Mouse (Mus musculus): ENCODE measurements around the gene Efhd2.

Efhd2 gene

GRCm38 (mm10) chr4:141874601-141875460 is at the start of gene Efhd2:
Gene Efhd2, minus strand, starts transcription at chr4:141874920.
- DNase-seq (ENCODE audit: low spot score in 2 of 2) = peak; percentile 70 to 73

GRCm38 (mm10) chr4:141923961-141924360 is 49.2 kb upstream of the Efhd2 start:
- no peak for DNase-seq (ENCODE audit: low spot score in 2 of 2)

GRCm38 (mm10) chr4:141920391-141920790 is 45.7 kb upstream of the Efhd2 start:
- no peak for DNase-seq (ENCODE audit: low spot score in 2 of 2)

GRCm38 (mm10) chr4:141917735-141918419 is 43.2 kb upstream of the Efhd2 start:
- peak; percentile 21 to 55 for DNase-seq (ENCODE audit: low spot score in 2 of 2)

DNA sequence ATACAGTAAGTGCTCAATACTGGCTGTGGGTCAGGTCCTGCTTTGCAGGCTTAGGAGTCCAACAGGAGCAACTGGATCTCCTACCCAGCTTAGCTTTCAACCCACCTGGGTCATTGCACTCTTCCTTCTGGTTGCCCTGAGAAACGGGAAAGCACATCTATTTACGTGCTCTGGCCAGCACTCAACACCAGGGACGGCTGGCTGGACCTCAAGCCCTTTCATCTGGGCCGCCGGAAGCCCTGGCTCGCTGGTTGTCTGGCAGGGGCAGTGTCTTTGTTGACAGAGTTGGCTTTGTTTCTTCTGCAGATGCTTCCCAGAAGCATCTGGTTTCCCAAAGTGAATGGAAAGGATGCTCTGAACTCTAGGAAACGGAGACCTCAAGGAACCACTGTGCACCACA is 39.3 kb upstream of the Efhd2 start:
- no peak for DNase-seq (ENCODE audit: low spot score in 2 of 2)

DNA sequence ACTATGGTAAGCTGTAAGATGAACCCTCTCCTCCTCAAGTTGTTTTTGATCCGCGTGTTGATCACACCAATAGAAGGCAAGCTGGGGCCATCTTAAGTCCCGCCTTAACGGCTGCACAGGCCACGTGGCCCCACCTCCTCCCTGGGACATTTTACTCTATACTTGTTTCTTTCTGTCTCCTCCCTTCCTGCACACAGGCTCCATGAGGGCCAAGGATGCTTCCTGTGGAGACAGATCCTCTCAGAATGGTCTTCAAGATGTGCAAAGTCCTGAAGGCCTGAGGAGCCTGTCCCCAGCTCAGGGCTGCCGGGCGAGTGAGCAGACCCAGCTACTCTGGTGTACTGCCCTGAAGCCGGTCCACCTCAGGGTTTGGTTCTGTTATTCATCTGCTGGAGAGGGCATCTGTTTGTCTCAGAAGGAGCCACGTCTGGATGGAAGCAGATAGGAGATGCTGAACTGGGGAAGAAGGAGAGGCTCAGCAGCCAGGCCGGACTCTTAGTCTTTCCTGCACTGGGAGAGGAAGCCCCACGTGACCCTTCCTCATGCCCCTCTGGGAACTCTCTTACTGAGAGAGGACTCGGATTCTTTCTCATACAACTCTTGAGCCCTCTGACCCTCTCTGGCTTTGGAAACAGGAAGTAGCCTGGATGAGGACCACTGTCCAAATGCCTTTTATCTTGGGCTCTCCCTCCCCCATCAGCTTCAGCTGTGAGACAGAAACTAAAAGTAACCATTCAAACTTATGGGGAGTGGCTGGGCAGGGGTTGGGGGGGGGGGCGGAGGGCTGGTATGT is 38.7 kb upstream of the Efhd2 start:
- no peak for DNase-seq (ENCODE audit: low spot score in 2 of 2)

DNA sequence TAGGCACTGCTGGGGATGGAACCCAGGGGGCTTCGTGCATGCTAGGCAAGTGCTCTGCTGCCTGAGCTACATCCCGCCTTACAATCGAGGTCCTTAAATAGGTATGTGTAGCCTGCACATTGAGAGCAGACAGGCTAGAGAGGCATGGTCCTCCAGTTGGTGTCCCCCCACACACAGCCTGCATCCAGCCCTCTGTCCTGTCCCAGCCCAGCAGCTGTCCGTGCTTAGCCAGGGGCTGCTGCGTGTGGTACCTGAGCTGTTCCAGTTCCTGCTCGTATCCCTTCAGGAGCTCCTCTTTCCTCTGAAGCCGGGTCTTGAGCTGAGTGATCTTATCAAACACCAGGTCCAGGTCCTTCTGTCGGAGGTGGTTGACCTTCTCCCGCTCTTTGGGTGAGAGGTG is 30.0 kb upstream of the Efhd2 start:
- no peak for DNase-seq (ENCODE audit: low spot score in 2 of 2)

DNA sequence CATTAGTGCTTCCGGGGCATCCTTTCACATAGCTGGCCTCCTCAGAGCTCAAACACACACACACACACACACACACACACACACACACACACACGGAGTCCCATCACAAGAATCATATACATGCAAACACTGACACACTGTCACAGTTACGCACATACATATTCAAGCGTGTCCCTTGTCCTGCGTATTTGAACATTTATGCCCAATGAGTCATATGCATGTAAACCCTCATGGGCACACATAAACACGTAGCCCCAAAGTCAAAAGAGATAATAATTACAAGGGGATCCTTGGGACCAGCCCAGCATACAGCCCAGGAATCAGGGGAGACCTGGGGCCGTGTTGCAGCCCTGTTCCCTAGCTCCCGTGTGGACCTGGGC is 27.7 kb upstream of the Efhd2 start:
- DNase-seq (ENCODE audit: low spot score in 2 of 2) = no peak

- DNase-seq (ENCODE audit: low spot score in 2 of 2) = no peak
Measured at GRCm38 (mm10) chr4:141901711-141902478, 27.2 kb upstream of the Efhd2 start.

- no peak for DNase-seq (ENCODE audit: low spot score in 2 of 2)
Measured at GRCm38 (mm10) chr4:141900421-141900820, 25.7 kb upstream of the Efhd2 start.

DNA sequence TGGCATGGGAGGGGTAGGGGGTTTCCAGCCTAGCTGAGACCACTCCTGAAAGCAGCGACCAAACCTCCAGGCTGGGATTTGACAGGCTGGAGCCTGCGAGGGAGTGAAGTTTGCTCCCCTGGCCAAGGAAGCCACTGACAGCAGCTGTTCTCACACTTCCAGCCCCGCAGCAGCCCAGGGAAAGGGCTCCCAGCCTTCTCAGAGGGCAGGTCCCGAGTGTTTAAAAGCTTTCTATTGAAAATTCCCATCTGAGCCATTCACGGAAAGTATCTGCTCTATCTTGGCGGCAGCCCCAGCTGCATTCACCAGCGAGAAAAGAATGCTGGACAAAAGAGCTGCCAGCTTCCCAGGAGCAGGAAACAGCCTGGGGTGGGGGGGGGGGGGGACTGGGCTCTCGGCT is 25.2 kb upstream of the Efhd2 start:
- no peak for DNase-seq (ENCODE audit: low spot score in 2 of 2)

- no peak for DNase-seq (ENCODE audit: low spot score in 2 of 2)
Measured at GRCm38 (mm10) chr4:141898905-141899304, 24.2 kb upstream of the Efhd2 start.

- no peak for DNase-seq (ENCODE audit: low spot score in 2 of 2)
Measured at GRCm38 (mm10) chr4:141897838-141898237, 23.1 kb upstream of the Efhd2 start.

DNA sequence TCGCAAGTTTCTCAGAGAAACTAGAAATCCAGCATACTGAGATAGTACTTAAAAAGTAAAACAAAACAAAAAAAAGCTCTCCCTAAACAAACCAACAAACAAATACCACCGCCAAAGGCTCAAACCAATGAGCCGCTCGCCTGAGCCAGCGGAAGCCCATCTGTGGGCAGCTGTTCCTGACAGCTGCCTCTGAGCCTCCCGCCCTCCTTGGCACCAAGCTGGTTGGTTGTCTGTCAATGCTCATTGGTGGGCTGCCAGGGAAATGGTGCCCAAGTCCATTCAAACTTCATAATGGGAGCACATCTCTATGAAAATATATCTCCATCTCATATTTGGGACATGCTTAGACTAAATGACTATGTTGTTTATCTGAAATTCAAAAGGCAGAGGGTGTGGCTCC is 22.5 kb upstream of the Efhd2 start:
- DNase-seq (ENCODE audit: low spot score in 2 of 2) = no peak

DNA sequence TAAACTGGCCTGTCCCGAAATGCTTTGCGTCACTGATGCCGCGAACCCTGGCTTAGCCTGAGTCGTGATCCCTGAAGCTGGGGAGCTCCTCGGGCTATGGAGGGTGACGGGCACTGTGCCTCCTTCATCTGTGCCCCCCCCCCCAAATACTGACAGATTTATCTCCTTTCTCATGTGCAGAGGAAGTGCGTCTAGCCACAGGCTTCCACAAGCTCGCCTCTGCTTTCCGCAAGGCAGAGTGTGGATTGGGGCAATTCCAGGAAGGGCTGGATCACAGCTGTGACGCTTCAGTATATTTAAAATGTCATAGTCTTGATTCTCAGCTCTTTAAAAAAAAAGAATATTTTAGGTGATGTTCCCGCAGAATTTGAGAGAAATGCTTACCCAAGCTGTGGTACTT is 21.1 kb upstream of the Efhd2 start:
- DNase-seq (ENCODE audit: low spot score in 2 of 2) = no peak

DNA sequence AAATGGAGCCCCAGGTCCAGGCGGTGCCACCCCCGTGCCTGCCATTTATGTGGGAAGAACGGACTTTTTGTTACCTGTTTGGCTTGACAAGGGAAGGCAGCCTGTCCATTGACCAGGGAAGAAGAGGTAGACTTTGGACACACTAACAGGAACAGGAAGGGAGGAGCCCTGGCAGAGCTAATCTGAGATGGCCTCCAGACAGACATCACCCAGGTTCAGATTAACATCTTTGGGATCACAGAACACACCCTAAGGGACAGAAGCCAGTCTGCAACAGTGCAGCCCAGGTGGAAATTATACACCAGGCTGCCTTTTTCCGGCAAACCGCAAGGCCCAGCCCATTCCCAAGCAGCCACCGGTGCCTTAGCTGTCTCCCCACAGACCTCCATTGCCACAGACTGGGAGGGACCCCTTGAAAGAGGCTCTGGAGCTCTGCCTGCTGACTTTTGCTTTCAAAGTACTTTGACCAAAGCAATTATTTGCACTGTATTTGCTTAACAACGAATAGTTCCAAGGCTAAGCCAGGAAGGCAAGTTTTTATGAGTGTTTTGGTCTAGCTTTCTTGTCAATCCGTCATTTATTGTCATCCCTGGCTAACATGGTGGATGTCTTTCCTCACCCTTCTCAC is 18.6 kb upstream of the Efhd2 start:
- no peak for DNase-seq (ENCODE audit: low spot score in 2 of 2)

DNA sequence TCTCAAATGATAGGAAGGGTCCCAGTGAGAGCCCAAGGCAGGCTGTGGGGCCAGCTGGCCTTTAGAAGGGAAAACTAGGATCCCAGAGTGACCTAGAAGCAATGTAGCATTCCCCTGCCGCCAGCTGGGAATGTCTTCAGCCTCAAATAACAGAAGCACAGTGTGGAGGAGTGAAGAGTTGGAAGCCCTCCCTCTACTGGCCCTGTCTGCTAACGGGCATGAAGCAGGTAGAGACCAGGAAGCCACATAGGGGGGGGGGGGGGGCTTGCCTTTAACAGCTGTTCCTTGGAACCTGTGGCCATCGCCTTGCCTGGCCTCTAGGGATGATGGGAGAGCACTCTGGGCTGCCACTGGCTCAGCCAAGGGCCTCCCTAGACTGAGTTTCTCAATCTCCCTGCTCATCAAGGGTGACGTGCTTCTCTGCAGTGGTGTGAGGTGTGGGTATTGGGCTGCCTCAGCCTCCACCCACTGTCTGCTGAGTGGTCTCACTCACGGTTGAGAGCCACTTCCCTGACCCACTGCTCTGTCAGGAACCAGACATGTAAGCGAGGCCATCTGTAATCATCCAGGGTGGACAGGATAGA is 11.8 kb upstream of the Efhd2 start:
- DNase-seq (ENCODE audit: low spot score in 2 of 2) = peak in 1 of 2 experiments; percentile 38

- DNase-seq (ENCODE audit: low spot score in 2 of 2) = no peak
Measured at GRCm38 (mm10) chr4:141885451-141885850, 10.7 kb upstream of the Efhd2 start.

DNA sequence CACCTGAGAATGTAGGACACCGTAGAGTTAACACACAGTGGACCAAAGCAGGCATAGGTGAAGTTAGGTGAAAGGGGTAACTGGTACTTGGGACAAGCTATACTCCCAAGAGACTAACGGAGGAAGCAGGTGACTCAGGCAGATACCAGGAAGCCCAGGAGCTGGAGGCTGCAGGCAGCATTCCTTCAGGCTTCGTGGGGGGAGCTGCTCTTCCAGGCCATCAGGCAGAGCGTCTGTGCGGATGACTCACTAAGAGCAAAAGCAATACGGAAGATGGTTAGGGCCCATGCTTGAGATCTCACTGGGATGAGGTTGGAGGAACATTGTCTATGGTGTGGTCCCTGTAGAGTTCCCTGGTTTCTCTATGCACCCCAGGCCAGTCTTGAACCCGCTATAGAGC is 8.1 kb upstream of the Efhd2 start:
- DNase-seq (ENCODE audit: low spot score in 2 of 2) = no peak

DNA sequence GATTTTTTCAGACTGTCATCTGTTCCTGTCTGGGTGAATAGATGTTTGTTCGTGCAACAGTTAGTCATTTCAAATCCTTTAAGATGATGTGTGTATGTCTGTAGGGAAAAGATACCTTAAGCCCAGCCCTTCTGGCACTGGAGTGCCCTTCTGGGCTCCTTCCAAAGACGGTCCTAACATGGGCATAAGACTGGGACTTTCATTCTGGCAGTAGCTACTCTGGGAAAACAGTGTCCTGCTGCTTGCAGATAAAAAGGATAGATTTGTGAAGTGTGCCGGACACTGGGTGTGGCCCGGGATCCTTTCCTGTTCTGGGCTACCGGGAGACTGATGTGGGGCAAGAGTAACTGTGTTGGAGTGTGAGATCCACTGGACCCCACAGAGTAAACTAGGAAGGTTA is 7.2 kb upstream of the Efhd2 start:
- DNase-seq (ENCODE audit: low spot score in 2 of 2) = no peak
